Mouse (Mus musculus) megakaryocyte, embryonic 14.5 days (primary cell): ENCODE results near the gene Slc1a2. TPM values are rescaled to one million over a fixed set of nuclear protein-coding genes. Genes with fewer than 3 reads are reported as not detected.

Source experiments
- H3K27me3 ChIP-seq: replicated peaks from 2 replicates; pipeline ENCODE3; 2012; ENCODE audit warnings: inconsistent platforms
- H3K36me3 ChIP-seq: replicated peaks from 2 replicates; pipeline ENCODE3; 2012; ENCODE audit warnings: low read length, inconsistent platforms, mixed read lengths
- H3K4me1 ChIP-seq: 2 replicates; pipeline ENCODE4 v1.6.1; 2012; ENCODE audit warnings: inconsistent platforms
- H3K4me3 ChIP-seq: replicated peaks from 2 replicates; pipeline ENCODE3; 2012; ENCODE audit warnings: moderate library complexity, mild to moderate bottlenecking, inconsistent platforms
- H3K9me3 ChIP-seq: 2 replicates; pipeline ENCODE4 v1.6.1; 2012; ENCODE audit warnings: inconsistent platforms
- FLI1 ChIP-seq: IDR thresholded peaks from 2 replicates; pipeline ENCODE4 v1.6.1; 2012; ENCODE audit warnings: low read length, inconsistent platforms, mixed read lengths
- GATA1 ChIP-seq: IDR thresholded peaks from 3 replicates; pipeline ENCODE4 v1.6.1; 2012; ENCODE audit warnings: mixed read lengths, low read length, inconsistent platforms, borderline replicate concordance
- polyA plus RNA-seq: library from polyadenylated mRNA; stranded (reverse); fragments of >175 nt; gene quantifications from 2 replicates; pipeline ENCODE4 v1.2.3, GENCODE M21; 2012; ENCODE audit warnings: low replicate concordance; ENCODE audit not compliant: insufficient read depth

Gene Slc1a2
- polyA plus RNA-seq, 1 experiment = not detected

DNA sequence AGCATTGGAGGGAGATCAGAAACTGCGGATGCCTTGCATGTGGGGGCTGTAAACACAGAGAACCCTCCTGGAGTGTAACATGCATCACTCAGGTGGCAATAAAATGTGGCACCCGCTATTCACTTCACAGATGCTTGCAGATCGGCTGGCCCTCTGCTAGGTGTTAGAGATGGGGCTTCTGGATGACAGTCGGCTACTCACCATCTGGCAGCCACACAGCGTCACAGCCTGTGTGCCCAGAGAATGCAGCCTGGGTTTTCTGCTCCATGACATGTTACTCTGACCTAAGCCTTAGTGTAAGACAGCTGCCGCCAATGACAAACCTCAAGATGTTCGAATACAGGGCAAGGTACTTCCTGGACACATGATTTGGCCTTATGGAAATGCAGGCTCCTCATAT, 22.9 kb downstream of the Slc1a2 start:
- no peaks in the 10 kb centered on the region for H3K36me3 ChIP-seq
- peaks cover 24% of the 10 kb centered on the region for H3K27me3 ChIP-seq
- H3K4me3 ChIP-seq = no peak overlapping the region
- H3K9me3 ChIP-seq = no peaks in the 10 kb centered on the region
- TF ChIP-seq GATA1 (no peak), FLI1 (no peak)
- H3K4me1 ChIP-seq = no peaks in the 10 kb centered on the region

DNA sequence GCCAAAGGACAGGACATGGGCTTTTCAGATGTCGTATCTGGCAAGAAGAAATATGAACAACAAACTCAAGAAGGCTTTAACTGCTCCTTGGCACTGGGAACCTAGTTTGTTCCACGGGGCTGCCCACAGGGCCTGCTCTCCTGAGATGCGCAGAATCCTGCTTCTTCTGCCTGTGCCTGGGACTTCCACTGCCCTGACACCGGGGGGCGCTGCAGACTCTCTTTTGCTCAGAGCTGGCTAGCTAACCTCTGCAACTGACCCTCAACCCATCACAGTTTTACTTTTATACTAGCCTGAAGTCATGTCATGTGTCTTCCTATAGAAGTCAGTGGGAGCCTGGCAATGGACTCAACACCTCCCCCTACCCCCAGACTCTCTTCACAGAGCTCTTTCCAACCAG, 23.7 kb downstream of the Slc1a2 start:
- H3K27me3 ChIP-seq = peaks cover 22% of the 10 kb centered on the region
- H3K4me1 ChIP-seq = no peaks in the 10 kb centered on the region
- no peak for TF ChIP-seq FLI1
- no peak for TF ChIP-seq GATA1
- no peak overlapping the region for H3K4me3 ChIP-seq
- no peaks in the 10 kb centered on the region for H3K9me3 ChIP-seq
- H3K36me3 ChIP-seq = no peaks in the 10 kb centered on the region

DNA sequence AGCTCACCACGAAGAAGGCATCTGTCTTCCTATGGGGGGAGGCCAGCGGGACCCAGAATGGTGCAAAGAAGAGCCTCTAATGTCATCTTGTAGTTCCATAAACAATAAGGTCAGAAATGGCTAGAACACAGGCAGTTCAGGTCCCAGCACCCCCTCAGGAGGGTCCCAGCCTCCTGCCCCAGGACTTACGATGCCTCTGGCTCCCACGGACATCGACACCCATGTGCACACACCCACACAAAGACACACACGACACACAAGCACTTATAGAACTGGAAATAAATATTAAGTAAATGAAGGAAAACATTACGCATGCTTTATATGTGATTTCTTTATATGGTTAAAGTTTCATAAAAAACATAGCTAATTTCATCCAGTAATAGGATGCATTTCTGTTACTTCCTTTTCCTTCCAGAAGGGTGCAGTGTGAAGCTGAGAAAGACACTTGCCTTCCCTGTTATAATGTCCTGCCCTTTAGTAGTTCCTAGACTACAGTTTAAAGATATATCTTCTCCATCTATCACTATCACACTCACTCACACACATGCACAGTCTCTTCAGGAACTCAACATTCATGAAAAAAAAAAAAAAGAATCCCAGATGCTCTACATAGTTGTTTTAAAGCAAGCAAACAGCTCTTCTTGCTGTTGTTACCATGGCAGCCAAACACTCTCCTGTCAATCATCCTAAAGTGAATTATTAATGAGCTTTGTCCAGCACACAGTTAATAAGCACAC, 27.1 kb downstream of the Slc1a2 start:
- Histone ChIP-seq H3K4me1 (no peaks in the 10 kb centered on the region), H3K4me3 (no peak overlapping the region), H3K36me3 (no peaks in the 10 kb centered on the region), H3K27me3 (peaks cover 31% of the 10 kb centered on the region), H3K9me3 (no peaks in the 10 kb centered on the region)
- TF ChIP-seq FLI1 (no peak), GATA1 (no peak)

DNA sequence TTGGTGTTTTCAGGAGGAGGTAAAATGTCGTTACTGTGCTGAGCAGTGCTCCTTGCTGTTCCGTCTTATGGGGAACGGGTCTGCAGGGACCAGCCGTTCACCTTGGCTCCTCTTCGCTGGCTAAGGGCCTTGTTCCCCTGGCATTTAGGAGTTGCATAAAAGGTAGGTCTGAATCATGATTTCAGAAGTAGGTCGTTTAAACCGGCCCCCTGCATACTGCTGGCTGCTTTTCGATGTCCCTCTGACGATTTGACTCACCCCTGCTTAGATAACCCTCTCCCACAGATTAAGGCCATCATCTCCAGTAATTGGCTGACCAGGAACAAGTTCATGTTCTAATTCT, 27.6 kb downstream of the Slc1a2 start:
- Histone ChIP-seq H3K27me3 (peaks cover 32% of the 10 kb centered on the region), H3K4me3 (no peak overlapping the region), H3K9me3 (no peaks in the 10 kb centered on the region), H3K36me3 (no peaks in the 10 kb centered on the region), H3K4me1 (no peaks in the 10 kb centered on the region)
- TF ChIP-seq GATA1 (no peak), FLI1 (no peak)

DNA sequence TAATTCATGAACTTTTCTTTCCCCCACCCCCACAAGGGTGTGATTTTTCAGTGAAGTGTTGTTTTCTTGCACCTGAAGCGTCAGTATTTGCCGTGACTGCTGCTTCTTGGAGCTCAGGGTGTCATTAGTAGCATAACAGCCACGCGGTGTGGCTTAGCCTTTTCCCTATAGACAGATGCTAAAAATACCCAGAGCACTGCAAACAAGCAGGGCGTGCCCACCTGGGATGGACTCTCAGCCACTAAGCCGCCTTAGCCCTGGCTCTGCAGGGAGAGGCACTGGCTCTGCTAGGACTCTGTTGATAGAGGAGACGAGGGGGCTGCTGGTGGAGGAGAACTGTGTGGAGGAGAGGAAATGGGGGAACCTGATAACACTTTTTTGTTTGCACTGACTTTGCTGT, 35.1 kb downstream of the Slc1a2 start:
- Histone ChIP-seq H3K4me1 (no peaks in the 10 kb centered on the region), H3K27me3 (peaks cover 43% of the 10 kb centered on the region), H3K4me3 (no peak overlapping the region), H3K36me3 (no peaks in the 10 kb centered on the region), H3K9me3 (no peaks in the 10 kb centered on the region)
- no peak for TF ChIP-seq FLI1
- TF ChIP-seq GATA1 = no peak

DNA sequence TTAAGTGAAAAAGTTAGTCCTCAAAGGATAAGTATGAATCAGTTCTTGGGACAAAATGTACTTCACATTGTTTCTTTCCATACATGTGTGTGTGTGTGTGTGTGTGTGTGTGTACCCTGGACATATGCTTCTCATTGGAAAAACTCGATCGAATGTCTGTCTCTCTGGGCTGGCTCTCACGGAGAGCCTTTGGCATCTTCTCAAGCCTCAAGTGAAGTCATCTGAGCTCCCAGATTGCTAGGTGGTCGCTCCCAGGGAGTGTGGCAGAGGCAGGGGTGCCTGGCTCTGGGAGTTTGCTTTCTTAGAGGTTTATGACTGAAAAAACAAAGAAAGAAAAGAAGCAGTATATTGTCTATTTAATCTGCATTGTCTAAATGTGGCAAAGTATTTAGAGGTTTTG, 36.3 kb downstream of the Slc1a2 start:
- no peaks in the 10 kb centered on the region for H3K9me3 ChIP-seq
- no peak overlapping the region for H3K4me3 ChIP-seq
- H3K4me1 ChIP-seq = no peaks in the 10 kb centered on the region
- peaks cover 37% of the 10 kb centered on the region for H3K27me3 ChIP-seq
- no peak for TF ChIP-seq GATA1
- TF ChIP-seq FLI1 = no peak
- H3K36me3 ChIP-seq = no peaks in the 10 kb centered on the region

DNA sequence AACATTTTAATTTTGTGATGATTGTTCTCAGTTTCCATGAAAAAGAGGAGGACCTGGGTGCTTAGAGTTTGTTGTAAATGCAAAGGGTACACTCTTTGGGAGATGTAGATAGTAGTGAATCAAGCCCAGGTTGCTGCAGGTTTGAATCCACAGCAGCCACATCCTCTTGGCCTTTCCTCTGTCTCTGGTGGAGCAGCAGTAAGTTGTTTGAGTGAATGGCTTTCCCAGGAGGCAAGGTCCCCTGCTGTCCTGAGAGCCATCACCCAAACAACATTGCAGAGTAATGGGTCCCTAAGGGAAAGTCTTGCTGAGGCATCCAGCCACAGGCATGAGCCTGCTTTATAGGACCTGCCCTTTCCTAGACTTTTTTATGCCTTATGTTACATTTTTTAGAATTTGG, 37.1 kb downstream of the Slc1a2 start:
- no peak for TF ChIP-seq FLI1
- TF ChIP-seq GATA1 = no peak
- Histone ChIP-seq H3K36me3 (no peaks in the 10 kb centered on the region), H3K4me1 (no peaks in the 10 kb centered on the region), H3K9me3 (no peaks in the 10 kb centered on the region), H3K4me3 (no peak overlapping the region), H3K27me3 (peaks cover 36% of the 10 kb centered on the region)

DNA sequence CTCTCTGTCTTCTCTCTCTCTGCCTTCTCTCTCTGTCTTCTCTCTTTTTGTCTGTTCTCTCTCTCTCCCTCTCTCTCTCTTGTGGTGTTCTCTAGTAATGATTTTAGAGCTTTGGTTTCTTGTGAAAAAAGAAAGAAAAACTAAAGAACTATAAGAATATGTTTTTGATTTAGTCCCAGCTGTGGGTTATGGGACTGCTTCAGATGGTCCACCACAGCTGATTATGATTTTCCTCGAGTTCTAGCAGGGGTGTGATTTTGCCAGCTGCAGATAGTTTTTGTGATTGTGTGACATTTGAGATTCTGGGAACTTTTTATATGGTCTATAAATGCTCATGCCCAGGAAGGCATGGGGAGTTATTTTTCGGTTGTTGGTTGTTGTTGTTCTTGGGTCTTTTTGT, 39.3 kb downstream of the Slc1a2 start:
- H3K36me3 ChIP-seq = no peaks in the 10 kb centered on the region
- H3K9me3 ChIP-seq = no peaks in the 10 kb centered on the region
- peaks cover 38% of the 10 kb centered on the region for H3K27me3 ChIP-seq
- H3K4me1 ChIP-seq = no peaks in the 10 kb centered on the region
- TF ChIP-seq GATA1 (no peak), FLI1 (no peak)
- no peak overlapping the region for H3K4me3 ChIP-seq

DNA sequence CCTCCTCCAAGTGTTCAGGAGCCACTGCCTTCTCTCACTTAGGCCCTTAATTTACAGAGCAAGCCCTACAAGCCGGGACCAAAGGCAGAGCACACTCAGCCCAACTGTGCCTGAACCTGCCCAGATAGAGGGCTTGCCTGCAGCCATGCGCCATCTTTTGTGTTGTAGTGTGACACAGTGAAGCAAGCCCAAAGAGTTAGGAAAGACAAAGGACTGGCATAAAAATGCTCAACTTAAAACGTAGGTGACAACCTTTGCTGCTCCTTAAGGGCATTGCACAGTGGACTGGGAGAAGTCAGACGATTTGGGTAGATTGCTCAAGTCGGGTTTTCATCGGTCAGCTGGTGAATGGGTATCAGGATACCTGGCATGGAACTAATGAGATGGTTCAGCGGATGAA, 41.5 kb downstream of the Slc1a2 start:
- no peak overlapping the region for H3K4me3 ChIP-seq
- no peak for TF ChIP-seq GATA1
- TF ChIP-seq FLI1 = no peak
- H3K27me3 ChIP-seq = peaks cover 41% of the 10 kb centered on the region
- H3K36me3 ChIP-seq = no peaks in the 10 kb centered on the region
- no peaks in the 10 kb centered on the region for H3K9me3 ChIP-seq
- no peaks in the 10 kb centered on the region for H3K4me1 ChIP-seq

DNA sequence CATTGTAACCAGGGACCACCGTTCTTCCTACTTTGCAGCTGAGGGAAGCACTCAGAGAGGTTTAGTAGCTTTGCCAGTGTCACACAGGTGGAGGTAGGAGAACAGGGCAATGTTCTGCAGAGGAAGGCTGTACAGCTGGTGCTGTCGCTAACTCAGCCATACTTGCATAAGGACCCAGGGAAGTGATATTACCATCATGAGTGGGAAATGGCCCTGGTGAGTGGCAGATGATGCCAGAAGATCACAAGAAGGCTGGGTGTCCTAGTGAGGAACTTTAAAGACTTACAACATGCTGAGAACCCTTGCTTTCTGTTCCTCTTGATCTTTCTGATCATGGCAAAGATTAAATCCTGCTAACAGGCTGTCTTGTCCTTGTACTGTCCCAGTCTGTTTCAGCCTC, 42.2 kb downstream of the Slc1a2 start:
- no peak for TF ChIP-seq GATA1
- TF ChIP-seq FLI1 = no peak
- H3K36me3 ChIP-seq = no peaks in the 10 kb centered on the region
- no peaks in the 10 kb centered on the region for H3K4me1 ChIP-seq
- H3K4me3 ChIP-seq = no peak overlapping the region
- peaks cover 43% of the 10 kb centered on the region for H3K27me3 ChIP-seq
- no peaks in the 10 kb centered on the region for H3K9me3 ChIP-seq

DNA sequence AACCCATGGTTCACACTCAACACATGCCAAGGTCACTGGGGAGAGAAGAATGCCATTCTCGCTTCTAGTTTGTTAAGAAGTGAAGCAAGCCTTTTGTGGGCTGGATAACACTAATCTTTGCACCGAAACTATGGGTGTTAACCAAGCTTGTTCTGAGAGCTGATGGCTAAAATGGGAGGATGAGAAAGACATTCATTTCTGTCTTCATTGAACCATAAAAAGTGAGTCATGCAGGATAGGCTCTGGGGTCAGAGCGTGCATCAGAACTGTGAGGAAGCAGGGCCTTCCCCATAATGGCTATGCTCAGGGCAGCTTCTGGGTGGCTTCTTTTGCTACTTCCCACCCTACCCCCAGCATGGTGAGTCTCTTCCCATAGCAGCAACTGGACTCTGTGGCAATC, 42.9 kb downstream of the Slc1a2 start:
- Histone ChIP-seq H3K4me3 (no peak overlapping the region), H3K4me1 (no peaks in the 10 kb centered on the region)
- TF ChIP-seq FLI1 (no peak), GATA1 (no peak)

More for the DNA sequence above, 42.9 kb downstream of the Slc1a2 start:
- Histone ChIP-seq H3K27me3 (peaks cover 48% of the 10 kb centered on the region), H3K9me3 (no peaks in the 10 kb centered on the region), H3K36me3 (no peaks in the 10 kb centered on the region)
